ENCODE assay signal across 8 mouse cellular contexts in genomic region chr8:70352000-70352384, GRCm38 (mm10). TPM values are rescaled to one million over a fixed set of nuclear protein-coding genes. Genes with fewer than 3 reads are reported as not detected.
A peak's percentile ranks its signal among the peaks of the same experiment; 100 is the strongest.
DNase-seq lines count a peak whose midpoint lies in the region; ATAC-seq and TF ChIP-seq lines count a peak whose summit lies in the region.

No protein-coding gene starts in this region.

- H3K4me1 ChIP-seq in kidney, embryonic 14.5 days (ENCODE audit: control insufficient read depth, insufficient read depth, low read length): peaks cover 32% of the 10 kb centered on the region
- H3K4me1 ChIP-seq in cortical plate, adult 2 months (ENCODE audit: control insufficient read depth, insufficient read depth, low read length): peaks cover 6% of the 10 kb centered on the region; the same call in 1 of the 2 replicates
- H3K4me1 ChIP-seq in hindbrain, embryonic 14.5 days (replicated peaks; ENCODE audit: control insufficient read depth, insufficient read depth, low read length): peaks cover 30% of the 10 kb centered on the region
- H3K4me1 ChIP-seq in midbrain, embryonic 15.5 days: peaks cover 51% of the 10 kb centered on the region

- no peak for TF ChIP-seq CTCF in cortical plate, adult 2 months (IDR thresholded peaks at IDR 0.05; ENCODE audit: extremely low read depth, insufficient read depth, low read length)

- no peak for ATAC-seq in kidney, embryonic 14.5 days (ENCODE audit: low FRiP score, low TSS enrichment)
- no peak for ATAC-seq in hindbrain, embryonic 14.5 days (ENCODE audit: low FRiP score)
- no peak for ATAC-seq in midbrain, embryonic 15.5 days (replicated peaks)

- no peak for DNase-seq in kidney, adult 8-10 months
- no peak for DNase-seq in hindbrain, embryonic 14.5 days (ENCODE audit: low spot score)
- no peak for DNase-seq in adrenal gland, adult 18-20 months (ENCODE audit: low spot score in 2 of 2)
- DNase-seq in right cerebral cortex, adult 18-20 months: no peak
- no peak for DNase-seq in left cerebral cortex, postnatal 4 days

- H3K27ac ChIP-seq in kidney, embryonic 14.5 days (ENCODE audit: low read depth, low read length): 0 out of 2 replicates have a peak overlapping the region, but pooled peaks have one; percentile 78
- no peak overlapping the region for H3K27ac ChIP-seq in cortical plate, adult 2 months (ENCODE audit: insufficient read depth, low read length)
- H3K27ac ChIP-seq in hindbrain, embryonic 14.5 days: no peak overlapping the region
- no peak overlapping the region for H3K27ac ChIP-seq in midbrain, embryonic 15.5 days

- 20% methylated on average over 3 of the region's 3 CpGs for WGBS in kidney, embryonic 14.5 days
- WGBS in hindbrain, embryonic 14.5 days: 32% methylated on average over 3 of the region's 3 CpGs
- 38% methylated on average over 3 of the region's 3 CpGs for WGBS in midbrain, embryonic 15.5 days

- H3K9ac ChIP-seq in kidney, embryonic 14.5 days (ENCODE audit: low read depth, low read length): peak overlapping the region; percentile 99
- peak overlapping the region; percentile 98 for H3K9ac ChIP-seq in hindbrain, embryonic 14.5 days
- H3K9ac ChIP-seq in midbrain, embryonic 15.5 days: peak overlapping the region; percentile 91

- peak overlapping the region; percentile 96 for H3K4me3 ChIP-seq in kidney, embryonic 14.5 days (ENCODE audit: low read length)
- peak overlapping the region; percentile 40 for H3K4me3 ChIP-seq in cortical plate, adult 2 months (ENCODE audit: insufficient read depth, low read length)
- H3K4me3 ChIP-seq in hindbrain, embryonic 14.5 days (replicated peaks; ENCODE audit: low read length): peak overlapping the region; percentile 97
- peak overlapping the region; percentile 96 for H3K4me3 ChIP-seq in midbrain, embryonic 15.5 days

- peaks cover 24% of the 10 kb centered on the region for H3K36me3 ChIP-seq in kidney, embryonic 14.5 days (ENCODE audit: control insufficient read depth, insufficient read depth, low read length)
- H3K36me3 ChIP-seq in hindbrain, embryonic 14.5 days (replicated peaks; ENCODE audit: control insufficient read depth, insufficient read depth): peaks cover 11% of the 10 kb centered on the region; the same call in 1 of the 2 replicates
- no peaks in the 10 kb centered on the region for H3K36me3 ChIP-seq in midbrain, embryonic 15.5 days (replicated peaks)

- no peaks in the 10 kb centered on the region for H3K27me3 ChIP-seq in kidney, embryonic 14.5 days (ENCODE audit: control insufficient read depth, insufficient read depth, low read length)
- no peaks in the 10 kb centered on the region for H3K27me3 ChIP-seq in hindbrain, embryonic 14.5 days (ENCODE audit: control insufficient read depth, insufficient read depth, low read length)
- no peaks in the 10 kb centered on the region for H3K27me3 ChIP-seq in midbrain, embryonic 15.5 days (replicated peaks)

- no peaks in the 10 kb centered on the region for H3K9me3 ChIP-seq in kidney, embryonic 14.5 days (ENCODE audit: control insufficient read depth, low read length)
- no peaks in the 10 kb centered on the region for H3K9me3 ChIP-seq in hindbrain, embryonic 14.5 days (ENCODE audit: control insufficient read depth, low read length)
- no peaks in the 10 kb centered on the region for H3K9me3 ChIP-seq in midbrain, embryonic 15.5 days

- intact Hi-C loops in left cerebral cortex, postnatal 4 days (cut with DNase I): no loop called here

- TF ChIP-seq POLR2A in cortical plate, adult 2 months (IDR thresholded peaks at IDR 0.05; ENCODE audit: extremely low read depth, insufficient read depth, low read length): no peak

- peak overlapping the region; percentile 98 for H3K4me2 ChIP-seq in kidney, embryonic 14.5 days (replicated peaks; ENCODE audit: low read depth, low read length)
- H3K4me2 ChIP-seq in hindbrain, embryonic 14.5 days (replicated peaks): peak overlapping the region; percentile 99
- peak overlapping the region; percentile 97 for H3K4me2 ChIP-seq in midbrain, embryonic 15.5 days

RNA-seq across cellular contexts. Expression of gene Upf1, which starts 1.1 kb away (rescaled TPM):
- polyA plus RNA-seq in kidney, embryonic 14.5 days (2014; fragmentation: Nextera tagmentation; extraction: Ambion mirVana): 21.8 and 24.2 TPM in 2 replicates
- 23.8 TPM in 2 replicates for polyA plus RNA-seq in cortical plate, adult 2 months (2012; rRNA removed)
- 17.3 and 17.9 TPM in 2 replicates for polyA plus RNA-seq in hindbrain, embryonic 14.5 days (2014; fragmentation: Nextera tagmentation; extraction: Ambion mirVana)
- polyA plus RNA-seq in midbrain, embryonic 15.5 days (2015; fragmentation: Nextera tagmentation; extraction: Ambion mirVana): 15.1 and 16.0 TPM in 2 replicates
- 10 to 100 TPM; 64.0 to 70.2 TPM for total RNA-seq in adrenal gland, adult 18-20 months (2021)
- 10 to 100 TPM; 54.9 to 55.3 TPM for total RNA-seq in left cerebral cortex, postnatal 4 days (2021)

RNA-seq across cellular contexts. Expression of gene Comp, which starts 21.4 kb away (rescaled TPM):
- 0.14 and 0.26 TPM in 2 replicates for polyA plus RNA-seq in kidney, embryonic 14.5 days (2014; fragmentation: Nextera tagmentation; extraction: Ambion mirVana)
- polyA plus RNA-seq in cortical plate, adult 2 months (2012; rRNA removed): 0.19 and 0.36 TPM in 2 replicates
- polyA plus RNA-seq in hindbrain, embryonic 14.5 days (2014; fragmentation: Nextera tagmentation; extraction: Ambion mirVana): 0.10 and 0.27 TPM in 2 replicates
- polyA plus RNA-seq in midbrain, embryonic 15.5 days (2015; fragmentation: Nextera tagmentation; extraction: Ambion mirVana): 0.50 and 0.57 TPM in 2 replicates
- under 1 TPM in 1 of 2 experiments, not detected in 1; 0.35 TPM for total RNA-seq in adrenal gland, adult 18-20 months (2021)
- under 1 TPM in 1 of 2 experiments, not detected in 1; 0.20 TPM for total RNA-seq in left cerebral cortex, postnatal 4 days (2021)

RNA-seq across cellular contexts. Expression of gene Gdf1, which starts 22.4 kb away (rescaled TPM):
- 7.6 and 7.9 TPM in 2 replicates for polyA plus RNA-seq in kidney, embryonic 14.5 days (2014; fragmentation: Nextera tagmentation; extraction: Ambion mirVana)
- 41.4 and 42.7 TPM in 2 replicates for polyA plus RNA-seq in cortical plate, adult 2 months (2012; rRNA removed)
- polyA plus RNA-seq in hindbrain, embryonic 14.5 days (2014; fragmentation: Nextera tagmentation; extraction: Ambion mirVana): 0.23 and 3.2 TPM in 2 replicates
- 5.3 and 7.4 TPM in 2 replicates for polyA plus RNA-seq in midbrain, embryonic 15.5 days (2015; fragmentation: Nextera tagmentation; extraction: Ambion mirVana)
- total RNA-seq in adrenal gland, adult 18-20 months (2021): not detected
- 1 to 10 TPM; 6.8 to 7.9 TPM for total RNA-seq in left cerebral cortex, postnatal 4 days (2021)

RNA-seq across cellular contexts. Expression of gene Cers1, which starts 36.4 kb away (rescaled TPM):
- polyA plus RNA-seq in kidney, embryonic 14.5 days (2014; fragmentation: Nextera tagmentation; extraction: Ambion mirVana): 2.3 and 2.6 TPM in 2 replicates
- polyA plus RNA-seq in cortical plate, adult 2 months (2012; rRNA removed): 79.8 and 84.8 TPM in 2 replicates
- 42.9 TPM in 2 replicates for polyA plus RNA-seq in hindbrain, embryonic 14.5 days (2014; fragmentation: Nextera tagmentation; extraction: Ambion mirVana)
- 38.2 and 40.1 TPM in 2 replicates for polyA plus RNA-seq in midbrain, embryonic 15.5 days (2015; fragmentation: Nextera tagmentation; extraction: Ambion mirVana)
- 1 to 10 TPM; 2.0 to 2.5 TPM for total RNA-seq in adrenal gland, adult 18-20 months (2021)
- total RNA-seq in left cerebral cortex, postnatal 4 days (2021): 10 to 100 TPM; 61.6 to 67.6 TPM

RNA-seq across cellular contexts. Expression of gene Cope, which starts 49.7 kb away (rescaled TPM):
- 322 and 327 TPM in 2 replicates for polyA plus RNA-seq in kidney, embryonic 14.5 days (2014; fragmentation: Nextera tagmentation; extraction: Ambion mirVana)
- 232 and 238 TPM in 2 replicates for polyA plus RNA-seq in cortical plate, adult 2 months (2012; rRNA removed)
- 256 and 288 TPM in 2 replicates for polyA plus RNA-seq in hindbrain, embryonic 14.5 days (2014; fragmentation: Nextera tagmentation; extraction: Ambion mirVana)
- polyA plus RNA-seq in midbrain, embryonic 15.5 days (2015; fragmentation: Nextera tagmentation; extraction: Ambion mirVana): 299 and 322 TPM in 2 replicates
- 100 to 1,000 TPM; 185 to 205 TPM for total RNA-seq in adrenal gland, adult 18-20 months (2021)
- 100 to 1,000 TPM; 110 to 113 TPM for total RNA-seq in left cerebral cortex, postnatal 4 days (2021)

Comparison
In these comparisons a context has a peak if more than half of its experiments do, and no peak if none do; other contexts are left out.
1. H3K4me3 ChIP-seq: peak in every context shown above with its lines; median percentile 97 in hindbrain, embryonic 14.5 days; 96 in kidney, embryonic 14.5 days; 96 in midbrain, embryonic 15.5 days; 40 in cortical plate, adult 2 months.